Mouse (Mus musculus) cortical plate, adult 2 months (tissue): ENCODE results near the gene Vmn1r129. TPM values are rescaled to one million over a fixed set of nuclear protein-coding genes. Genes with fewer than 3 reads are reported as not detected.
"Not testable (repeated sequence)": the region's sequence is repeated elsewhere in the genome, so short reads cannot be mapped to it uniquely, and the experiment has no call there.

ENCODE experiments used
- H3K27ac ChIP-seq: fragments of 200-500 bp; 2 replicates; pipeline ENCODE4 v1.5.1; 2012; ENCODE audit warnings: low read length, control low read depth, inconsistent platforms; ENCODE audit not compliant: insufficient read depth
- H3K4me1 ChIP-seq: fragments of 200-500 bp; 2 replicates; pipeline ENCODE4 v1.6.1; 2011; ENCODE audit warnings: low read length; ENCODE audit not compliant: control insufficient read depth, insufficient read depth
- H3K4me3 ChIP-seq: fragments of 200-500 bp; 2 replicates; pipeline ENCODE4 v1.5.1; 2011; ENCODE audit warnings: mild to moderate bottlenecking, low read length, control low read depth; ENCODE audit not compliant: insufficient read depth
- polyA plus RNA-seq: library from polyadenylated mRNA; depleted of rRNA; stranded (reverse); fragments of >200 nt; gene quantifications from 2 replicates; pipeline ENCODE4 v1.2.3, GENCODE M21; 2012; rRNA removed

The Vmn1r129 gene
- not detected in 2 replicates for polyA plus RNA-seq

- not testable (repeated sequence) for H3K27ac ChIP-seq, H3K4me1 ChIP-seq, H3K4me3 ChIP-seq
These were observed at the start of gene Vmn1r129 for GRCm38 (mm10) chr7:21361191-21361590. Gene Vmn1r129, minus strand, starts transcription at chr7:21361291.

GRCm38 (mm10) chr7:21349073-21349472 is 12.0 kb downstream of the Vmn1r129 start, which contains the start of gene Vmn1r128:
Gene Vmn1r128, plus strand, starts transcription at chr7:21349373.
- H3K27ac ChIP-seq, H3K4me1 ChIP-seq, H3K4me3 ChIP-seq: not testable (repeated sequence)

GRCm38 (mm10) chr7:21319761-21320160 is 41.3 kb downstream of the Vmn1r129 start, which contains the start of gene Vmn1r127:
Gene Vmn1r127, minus strand, starts transcription at chr7:21319861.
- H3K4me3 ChIP-seq, H3K4me1 ChIP-seq, H3K27ac ChIP-seq: not testable (repeated sequence)

Other genes starting within 250 kb of the Vmn1r129 start
- not detected in 2 replicates for gene Vmn1r122, start 227.2 kb downstream of the Vmn1r129 start, polyA plus RNA-seq
- gene Vmn1r123, start 199.1 kb downstream of the Vmn1r129 start, polyA plus RNA-seq = not detected in 2 replicates
- not detected in 2 replicates for gene Gm5157, start 170.9 kb downstream of the Vmn1r129 start, polyA plus RNA-seq
- not detected in 2 replicates for gene Vmn1r124, start 100.7 kb downstream of the Vmn1r129 start, polyA plus RNA-seq
- not detected in 2 replicates for gene Vmn1r125, start 89.1 kb downstream of the Vmn1r129 start, polyA plus RNA-seq
- gene Vmn1r126, start 59.8 kb downstream of the Vmn1r129 start, polyA plus RNA-seq = not detected in 2 replicates
- gene Vmn1r127, start 41.4 kb downstream of the Vmn1r129 start, polyA plus RNA-seq = not detected in 2 replicates
- not detected in 2 replicates for gene Vmn1r128, start 11.9 kb downstream of the Vmn1r129 start, polyA plus RNA-seq
- gene Gm6882, start 71.5 kb upstream of the Vmn1r129 start, polyA plus RNA-seq = not detected in 2 replicates
- gene Vmn1r130, start 150.5 kb upstream of the Vmn1r129 start, polyA plus RNA-seq = not detected in 2 replicates
- not detected in 2 replicates for gene Vmn1r131, start 184.8 kb upstream of the Vmn1r129 start, polyA plus RNA-seq